Mouse (Mus musculus) forebrain, embryonic 13.5 days (tissue): ENCODE results near the gene Gpx4. TPM values are rescaled to one million over a fixed set of nuclear protein-coding genes. Genes with fewer than 3 reads are reported as not detected.
A peak's percentile ranks its signal among the peaks of the same experiment; 100 is the strongest.
"Not testable (repeated sequence)": the region's sequence is repeated elsewhere in the genome, so short reads cannot be mapped to it uniquely, and the experiment has no call there.

ENCODE experiments used
- ATAC-seq: fragments of 200-750 bp; cut with Nextera tagmentation; 2 replicates; pipeline ENCODE4 v1.8.0; 2017
- H3K27ac ChIP-seq: fragments of 300-500 bp; sonication (generic); 2 replicates; pipeline ENCODE4 v1.5.1; 2015; ENCODE audit warnings: inconsistent platforms, mild to moderate bottlenecking, moderate library complexity
- H3K27me3 ChIP-seq: fragments of 300-500 bp; sonication (generic); 2 replicates; pipeline ENCODE4 v1.6.1; 2015; ENCODE audit warnings: mild to moderate bottlenecking, inconsistent platforms
- H3K36me3 ChIP-seq: fragments of 300-500 bp; sonication (generic); 2 replicates; pipeline ENCODE4 v1.6.1; 2015; ENCODE audit warnings: mild to moderate bottlenecking, inconsistent platforms; ENCODE audit not compliant: poor library complexity, severe bottlenecking
- H3K4me1 ChIP-seq: fragments of 300-500 bp; sonication (generic); 2 replicates; pipeline ENCODE4 v1.6.1; 2015; ENCODE audit warnings: inconsistent platforms
- H3K4me2 ChIP-seq: fragments of 300-500 bp; sonication (generic); 2 replicates; pipeline ENCODE4 v1.6.1; 2015; ENCODE audit warnings: inconsistent platforms, mild to moderate bottlenecking, moderate library complexity
- H3K4me3 ChIP-seq: fragments of 300-500 bp; sonication (generic); 2 replicates; pipeline ENCODE4 v1.5.1; 2015; ENCODE audit warnings: mild to moderate bottlenecking, inconsistent platforms
- H3K9ac ChIP-seq: fragments of 300-500 bp; sonication (generic); 2 replicates; pipeline ENCODE4 v1.6.1; 2015; ENCODE audit warnings: mild to moderate bottlenecking, inconsistent platforms
- H3K9me3 ChIP-seq: fragments of 300-500 bp; sonication (generic); replicated peaks from 2 replicates; pipeline ENCODE4 v1.6.1; 2016; ENCODE audit warnings: inconsistent platforms
- WGBS: fragments of 180-500 bp; shearing (Covaris S2); methylation state at CpG from one replicate; pipeline ENCODE4 v1.1.7; 2015; 5-methylcytosine and 5-hydroxymethylcytosine counted together
- polyA plus RNA-seq: library from polyadenylated mRNA; unstranded; fragments of >200 nt; fragmentation: Nextera tagmentation; extraction: Ambion mirVana; gene quantifications from 2 replicates; pipeline ENCODE4 v1.2.1, GENCODE M21; 2015

The Gpx4 gene
- polyA plus RNA-seq, 1 experiment from 2014 or later: 487 TPM

DNA sequence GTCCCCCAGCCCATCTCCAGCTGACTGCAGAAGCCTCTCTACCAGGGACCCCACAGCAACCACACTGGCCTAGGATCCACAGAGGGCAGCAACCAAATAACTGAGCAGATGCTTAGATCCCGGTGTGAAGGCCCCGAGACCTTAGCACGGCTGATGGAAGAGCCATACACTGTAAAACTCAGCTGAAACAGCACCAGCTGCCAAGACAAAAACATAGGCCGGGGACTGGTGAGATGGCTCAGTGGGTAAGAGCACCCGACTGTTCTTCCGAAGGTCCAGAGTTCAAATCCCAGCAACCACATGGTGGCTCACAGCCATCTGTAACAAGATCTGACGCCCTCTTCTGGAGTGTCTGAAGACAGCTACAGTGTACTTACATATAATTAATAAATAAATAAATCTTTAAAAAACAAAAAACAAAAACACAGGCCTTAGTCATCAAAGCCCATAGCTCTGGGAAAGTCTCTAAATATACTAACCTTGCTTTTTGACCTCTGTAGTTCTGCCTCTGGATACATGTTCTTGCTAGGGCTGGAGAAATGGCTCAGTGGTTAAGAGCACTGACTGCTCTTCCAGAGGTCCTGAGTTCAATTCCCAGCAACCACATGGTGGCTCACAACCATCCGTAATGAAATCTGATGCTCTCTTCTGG lies 5.4 kb upstream of the Gpx4 start:
- Histone ChIP-seq H3K4me1 (peaks cover 16% of the 10 kb centered on the region), H3K36me3 (peaks cover 21% of the 10 kb centered on the region)
- H3K9me3 ChIP-seq, H3K9ac ChIP-seq, H3K27me3 ChIP-seq, H3K4me3 ChIP-seq, H3K4me2 ChIP-seq, H3K27ac ChIP-seq, ATAC-seq: not testable (repeated sequence)
- 90% methylated on average over 8 of the region's 8 CpGs for WGBS

DNA sequence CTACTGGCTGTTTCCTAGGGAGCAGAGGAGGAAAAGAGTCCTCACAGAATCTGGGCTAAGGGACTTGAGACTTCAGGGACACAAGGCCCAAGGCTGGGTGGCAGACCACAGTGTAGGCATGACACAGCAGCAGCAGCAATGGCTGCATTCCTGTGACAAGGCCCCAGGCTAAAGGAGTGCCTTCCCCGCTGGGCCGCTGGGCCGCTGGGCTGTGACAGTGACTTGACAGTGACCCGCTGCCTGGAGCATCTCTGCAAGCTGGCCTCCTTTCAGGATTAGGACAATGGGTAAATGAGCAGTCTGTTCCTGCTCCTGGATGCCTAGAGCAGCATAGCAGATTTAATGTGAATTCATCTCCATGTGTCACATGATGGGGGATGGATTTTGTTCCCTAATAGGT lies 2.9 kb upstream of the Gpx4 start:
- H3K9me3 ChIP-seq: no peaks in the 10 kb centered on the region
- H3K9ac ChIP-seq: peak overlapping the region; percentile 45; the same call in 1 of the 2 replicates
- no peaks in the 10 kb centered on the region for H3K27me3 ChIP-seq
- WGBS: 50% methylated on average over 4 of the region's 4 CpGs
- no peaks in the 10 kb centered on the region for H3K36me3 ChIP-seq
- H3K4me2 ChIP-seq: no peak overlapping the region
- H3K4me1 ChIP-seq: peaks cover 19% of the 10 kb centered on the region
- ATAC-seq: no peak
- no peak overlapping the region for H3K27ac ChIP-seq
- no peak overlapping the region for H3K4me3 ChIP-seq

DNA sequence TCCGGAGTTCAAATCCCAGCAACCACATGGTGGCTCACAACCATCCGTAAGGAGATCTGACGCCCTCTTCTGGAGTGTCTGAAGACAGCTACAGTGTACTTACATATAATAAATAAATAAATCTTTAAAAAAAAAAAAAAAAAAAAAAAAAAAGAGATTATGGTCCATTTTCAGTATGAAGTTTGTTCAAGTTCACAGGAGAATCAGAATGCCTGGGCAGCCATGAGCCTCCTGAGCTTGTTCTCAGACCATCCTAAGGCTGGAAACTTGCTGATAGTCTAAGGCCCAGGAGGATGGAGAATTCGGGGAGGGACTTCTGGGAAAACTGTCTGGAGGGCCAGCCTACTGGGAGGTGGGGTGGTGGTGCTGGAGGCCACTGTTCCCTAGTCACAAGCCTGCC lies 1.6 kb upstream of the Gpx4 start:
- not testable (repeated sequence) for H3K9me3 ChIP-seq, ATAC-seq, H3K4me2 ChIP-seq, H3K36me3 ChIP-seq, H3K27ac ChIP-seq, H3K27me3 ChIP-seq, H3K4me3 ChIP-seq, H3K9ac ChIP-seq
- H3K4me1 ChIP-seq: peaks cover 19% of the 10 kb centered on the region
- 70% methylated on average over 4 of the region's 4 CpGs for WGBS

DNA sequence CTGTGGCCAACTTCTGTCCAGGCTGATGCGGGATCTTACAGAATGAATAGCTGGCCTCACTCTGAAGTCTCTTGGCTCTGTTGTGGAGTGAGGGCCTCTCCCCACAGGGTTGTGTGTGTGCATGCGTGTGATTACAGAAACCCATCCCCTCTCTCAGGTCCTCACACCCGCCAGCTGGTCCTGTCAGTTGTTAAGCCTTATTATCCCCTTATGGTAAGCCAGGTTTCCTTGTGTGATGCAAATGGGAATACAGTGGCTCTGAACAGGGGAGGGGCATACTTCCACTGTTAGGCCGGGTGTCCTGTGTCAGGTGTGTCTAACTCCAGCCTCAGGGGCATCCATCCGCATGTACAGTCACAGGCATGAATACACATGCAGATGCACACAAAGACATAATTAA lies 1.2 kb upstream of the Gpx4 start:
- H3K4me2 ChIP-seq: no peak overlapping the region
- no peaks in the 10 kb centered on the region for H3K36me3 ChIP-seq
- peaks cover 19% of the 10 kb centered on the region for H3K4me1 ChIP-seq
- WGBS: 73% methylated on average over 5 of the region's 5 CpGs
- 0 out of 2 replicates have a peak, but pooled peaks have one; percentile 17 for ATAC-seq
- no peaks in the 10 kb centered on the region for H3K9me3 ChIP-seq
- no peaks in the 10 kb centered on the region for H3K27me3 ChIP-seq
- H3K9ac ChIP-seq: no peak overlapping the region
- H3K27ac ChIP-seq: no peak overlapping the region
- H3K4me3 ChIP-seq: no peak overlapping the region

DNA sequence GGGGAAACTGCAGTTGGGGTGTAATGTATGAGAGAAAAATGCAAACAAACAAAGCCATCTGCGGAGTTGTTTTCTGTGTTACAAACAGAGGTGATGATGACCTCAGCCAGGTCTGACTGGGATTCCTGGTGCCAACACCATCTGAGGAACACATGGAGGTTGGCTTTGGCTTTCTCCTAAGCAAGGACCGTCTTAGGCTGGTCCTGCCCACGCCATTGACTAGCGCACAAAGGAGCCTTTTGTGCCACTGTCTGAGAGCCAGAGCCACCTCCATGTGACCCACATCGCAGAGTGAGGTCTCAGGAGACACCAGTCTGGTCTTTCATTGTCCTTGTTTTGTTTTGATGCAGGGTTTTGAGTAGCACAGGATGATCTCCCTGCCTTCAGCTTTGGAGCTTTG lies 1.4 kb downstream of the Gpx4 start:
- no peak for ATAC-seq
- no peak overlapping the region for H3K4me2 ChIP-seq
- no peaks in the 10 kb centered on the region for H3K9me3 ChIP-seq
- H3K27me3 ChIP-seq: no peaks in the 10 kb centered on the region
- 3% methylated on average over 5 of the region's 5 CpGs for WGBS
- no peaks in the 10 kb centered on the region for H3K36me3 ChIP-seq
- H3K4me3 ChIP-seq: no peak overlapping the region
- peaks cover 19% of the 10 kb centered on the region for H3K4me1 ChIP-seq
- peak overlapping the region; percentile 11 for H3K27ac ChIP-seq
- H3K9ac ChIP-seq: no peak overlapping the region

DNA sequence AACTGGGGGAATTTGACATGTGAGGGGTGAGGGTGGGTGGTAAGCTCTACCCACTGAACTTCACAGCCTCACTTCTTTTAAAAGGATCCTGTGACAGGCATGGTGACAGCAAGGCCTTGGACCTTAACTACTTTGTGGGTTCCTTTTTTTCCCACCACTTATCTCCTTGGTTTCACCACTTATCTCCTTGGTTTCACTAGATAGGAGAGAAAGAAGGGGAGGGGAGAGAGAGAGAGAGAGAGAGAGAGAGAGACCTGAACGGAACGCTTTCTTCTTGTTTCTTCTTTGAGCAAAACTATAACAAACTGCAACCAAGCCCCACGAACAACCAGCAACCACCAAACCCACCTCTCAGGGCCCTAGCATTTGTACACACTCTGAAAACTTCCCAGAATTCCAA lies 1.9 kb downstream of the Gpx4 start:
- peak overlapping the region; percentile 11; the same call in 1 of the 2 replicates for H3K27ac ChIP-seq
- no peaks in the 10 kb centered on the region for H3K36me3 ChIP-seq
- no peaks in the 10 kb centered on the region for H3K9me3 ChIP-seq
- peaks cover 19% of the 10 kb centered on the region for H3K4me1 ChIP-seq
- ATAC-seq: no peak
- WGBS: 79% methylated on average over 3 of the region's 3 CpGs
- H3K4me3 ChIP-seq: no peak overlapping the region
- no peaks in the 10 kb centered on the region for H3K27me3 ChIP-seq
- no peak overlapping the region for H3K4me2 ChIP-seq
- no peak overlapping the region for H3K9ac ChIP-seq

DNA sequence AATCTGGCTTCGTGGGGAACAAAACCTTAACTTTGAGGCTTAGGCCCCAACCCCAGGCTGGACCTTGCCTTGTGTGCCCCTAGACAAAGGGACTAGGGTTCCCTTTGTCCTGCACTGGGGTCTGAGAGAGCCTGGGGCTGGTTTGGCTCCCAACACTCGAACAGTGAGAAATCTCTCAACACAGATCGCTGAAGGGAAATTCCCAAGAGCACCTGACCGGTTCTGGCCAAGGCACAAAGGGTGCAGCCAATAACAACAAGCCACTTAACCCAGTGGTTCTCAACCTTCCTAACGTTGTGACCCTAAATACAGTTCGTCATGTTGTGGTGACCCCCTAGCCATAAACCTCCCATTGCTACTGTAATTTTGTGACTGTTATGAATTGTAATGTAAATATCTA lies 3.3 kb downstream of the Gpx4 start:
- 11% methylated on average over 6 of the region's 6 CpGs for WGBS
- Histone ChIP-seq H3K4me1 (peaks cover 31% of the 10 kb centered on the region), H3K4me3 (no peak overlapping the region), H3K4me2 (no peak overlapping the region), H3K27me3 (no peaks in the 10 kb centered on the region), H3K9ac (peak overlapping the region; percentile 30; the same call in 1 of the 2 replicates), H3K27ac (no peak overlapping the region), H3K9me3 (no peaks in the 10 kb centered on the region), H3K36me3 (no peaks in the 10 kb centered on the region)
- ATAC-seq: no peak

DNA sequence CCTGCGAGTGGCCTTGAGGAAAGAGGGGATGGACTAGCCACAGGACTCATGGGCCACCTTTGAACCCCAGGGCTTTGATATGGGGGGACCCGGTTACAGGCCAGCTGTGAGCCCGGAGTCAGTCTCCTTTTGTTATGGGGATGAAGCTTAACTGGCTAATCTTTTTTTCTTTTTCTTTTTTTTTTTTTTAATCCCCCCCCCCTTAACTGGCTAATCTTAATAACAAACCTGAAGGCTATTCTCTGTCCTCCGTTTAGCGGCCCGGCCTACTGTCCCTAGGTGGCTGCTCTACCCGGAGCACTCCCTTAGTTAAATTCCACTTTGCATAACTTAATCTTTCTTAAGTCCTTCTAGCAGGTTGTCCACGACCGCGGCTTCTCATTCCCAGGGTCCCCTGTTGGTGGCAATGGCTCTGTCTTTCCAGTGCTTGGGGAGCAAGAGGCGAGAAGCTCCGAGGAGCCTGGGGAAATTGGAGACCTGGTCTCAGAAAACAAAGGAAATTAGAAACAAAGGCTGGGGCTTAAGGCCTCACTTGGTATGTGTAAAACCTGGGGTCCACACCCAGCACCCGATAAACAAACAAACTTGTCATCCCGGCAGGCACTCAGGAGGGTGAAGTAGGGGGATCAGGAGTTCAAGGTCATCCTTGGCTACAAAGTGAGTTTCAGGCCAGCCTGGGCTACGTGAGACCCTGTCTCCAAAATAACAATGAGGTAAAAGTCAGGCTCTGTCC lies 4.1 kb downstream of the Gpx4 start:
- no peak overlapping the region for H3K4me3 ChIP-seq
- H3K36me3 ChIP-seq: peaks cover 8% of the 10 kb centered on the region; the same call in 1 of the 2 replicates
- no peaks in the 10 kb centered on the region for H3K9me3 ChIP-seq
- H3K4me2 ChIP-seq: no peak overlapping the region
- ATAC-seq: no peak
- H3K4me1 ChIP-seq: peaks cover 34% of the 10 kb centered on the region
- no peaks in the 10 kb centered on the region for H3K27me3 ChIP-seq
- WGBS: 14% methylated on average over 15 of the region's 15 CpGs
- peak overlapping the region; percentile 13; the same call in 1 of the 2 replicates for H3K9ac ChIP-seq
- no peak overlapping the region for H3K27ac ChIP-seq

DNA sequence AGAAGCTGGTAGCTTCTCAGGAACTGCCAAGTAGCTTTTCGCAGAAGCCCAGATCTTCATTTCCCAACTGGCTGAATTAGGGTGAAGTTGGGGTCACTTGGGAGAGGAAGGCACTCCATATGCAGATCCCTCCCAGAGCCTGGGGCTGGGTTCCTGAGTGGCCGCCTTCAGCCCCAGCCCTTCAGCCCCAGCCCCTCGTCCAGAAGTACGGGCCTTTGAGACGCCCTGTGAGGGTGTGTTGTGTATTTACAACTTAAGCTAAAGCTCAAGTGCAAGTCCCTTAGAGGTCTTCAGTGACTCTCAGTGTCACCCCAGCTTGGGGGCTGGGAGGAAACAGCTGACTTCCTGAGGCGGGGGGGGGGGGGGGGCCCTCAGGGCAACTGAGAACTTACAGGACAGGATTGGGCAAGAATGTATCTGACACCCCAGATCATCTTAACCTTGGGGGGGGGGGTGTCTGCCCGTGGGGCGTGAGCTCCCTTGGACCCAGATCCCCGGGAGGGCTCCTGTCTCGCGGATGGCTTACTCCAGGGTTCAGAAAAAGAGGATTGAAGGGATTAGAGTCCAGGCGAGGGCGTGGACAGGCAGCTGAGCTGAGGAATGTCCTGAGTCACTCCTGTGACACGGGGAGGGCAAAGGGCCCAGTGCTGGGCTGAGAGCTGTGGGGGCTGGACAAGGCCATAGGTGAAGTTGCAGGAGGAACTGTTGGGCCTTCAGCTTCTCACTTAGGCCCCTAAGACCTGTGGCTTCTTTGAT lies 4.8 kb downstream of the Gpx4 start:
- Histone ChIP-seq H3K9ac (peak overlapping the region; percentile 13; the same call in 1 of the 2 replicates), H3K36me3 (peaks cover 15% of the 10 kb centered on the region), H3K9me3 (no peaks in the 10 kb centered on the region), H3K27ac (no peak overlapping the region), H3K27me3 (no peaks in the 10 kb centered on the region), H3K4me2 (no peak overlapping the region), H3K4me1 (peaks cover 34% of the 10 kb centered on the region), H3K4me3 (no peak overlapping the region)
- ATAC-seq: no peak
- 22% methylated on average over 13 of the region's 14 CpGs for WGBS

DNA sequence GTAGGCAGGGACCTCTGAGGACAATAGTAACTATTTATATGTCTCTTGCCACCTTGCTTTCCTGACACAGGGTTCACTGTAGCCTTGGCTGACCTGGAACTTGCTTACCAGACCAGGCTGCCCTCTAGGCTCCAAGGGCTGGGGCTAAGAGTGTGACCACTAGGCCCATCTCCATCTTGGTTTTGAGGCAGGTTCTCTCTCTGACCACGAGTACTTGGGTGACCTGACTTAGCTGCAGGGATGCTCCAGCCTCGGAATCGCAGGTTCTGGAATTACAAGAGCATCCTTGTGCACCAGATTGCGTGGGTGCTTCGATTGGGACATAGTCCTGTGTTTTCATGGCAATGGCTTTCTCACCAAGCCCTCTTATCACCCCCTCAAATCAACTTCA lies 5.4 kb downstream of the Gpx4 start:
- Histone ChIP-seq H3K4me2 (no peak overlapping the region), H3K36me3 (peaks cover 21% of the 10 kb centered on the region), H3K9ac (no peak overlapping the region), H3K9me3 (no peaks in the 10 kb centered on the region), H3K4me1 (peaks cover 30% of the 10 kb centered on the region), H3K27me3 (no peaks in the 10 kb centered on the region), H3K4me3 (no peak overlapping the region), H3K27ac (no peak overlapping the region)
- no peak for ATAC-seq
- 84% methylated on average over 5 of the region's 5 CpGs for WGBS

DNA sequence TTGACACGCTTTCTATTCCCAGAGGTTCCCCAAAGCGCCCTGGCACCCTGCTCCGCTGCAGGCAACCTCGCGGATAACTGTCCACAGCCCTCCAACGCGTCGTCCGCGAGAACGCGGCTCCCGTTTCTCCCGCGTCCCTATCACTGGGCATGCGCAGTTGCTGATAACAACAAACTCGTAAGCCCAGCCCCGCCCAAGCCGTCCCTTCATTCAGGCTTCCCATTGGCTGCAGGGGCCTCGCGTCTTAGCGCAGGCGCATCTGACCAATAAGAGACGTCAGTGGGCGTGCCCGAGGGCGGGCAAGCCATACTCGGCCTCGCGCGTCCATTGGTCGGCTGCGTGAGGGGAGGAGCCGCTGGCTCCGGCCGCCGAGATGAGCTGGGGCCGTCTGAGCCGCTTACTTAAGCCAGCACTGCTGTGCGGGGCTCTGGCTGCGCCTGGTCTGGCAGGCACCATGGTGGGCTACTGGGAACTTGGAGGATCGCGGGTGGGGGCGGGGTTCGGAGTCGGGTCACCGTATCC lies 6.4 kb downstream of the Gpx4 start:
- Histone ChIP-seq H3K9me3 (no peaks in the 10 kb centered on the region), H3K4me1 (peaks cover 20% of the 10 kb centered on the region), H3K27me3 (no peaks in the 10 kb centered on the region), H3K4me2 (peak overlapping the region; percentile 84), H3K36me3 (peaks cover 30% of the 10 kb centered on the region), H3K4me3 (peak overlapping the region; percentile 85), H3K9ac (peak overlapping the region; percentile 94), H3K27ac (peak overlapping the region; percentile 96)
- peak; percentile 97 for ATAC-seq
- WGBS: under 1% methylated on average over 47 of the region's 47 CpGs
